ENCODE assay signal across 23 mouse cellular contexts in genomic region chr12:83425736-83426135, GRCm38 (mm10).
DNase-seq lines count a peak whose midpoint lies in the region; ATAC-seq and TF ChIP-seq lines count a peak whose summit lies in the region.
"Had no signal": no experiment of that assay in that cellular context is flagged by ENCODE, and none has a peak within 500 bp of the region (broad histone marks: within the 10 kb centered on the region; RNA-seq: fewer than 3 reads in every experiment).

No protein-coding gene starts in this region.

- no peaks in the 10 kb centered on the region for H3K27me3 ChIP-seq in heart, embryonic 10.5 days (ENCODE audit: insufficient read depth, poor library complexity, severe bottlenecking)
- H3K27me3 ChIP-seq in intestine, embryonic 14.5 days (replicated peaks; ENCODE audit: control insufficient read depth, insufficient read depth, low read length): no peaks in the 10 kb centered on the region
- no peaks in the 10 kb centered on the region for H3K27me3 ChIP-seq in intestine, postnatal 0 days (replicated peaks; ENCODE audit: control insufficient read depth, insufficient read depth, low read length)
- H3K27me3 ChIP-seq in embryonic facial prominence, embryonic 10.5 days (replicated peaks; ENCODE audit: low read depth, poor library complexity, severe bottlenecking): no peaks in the 10 kb centered on the region
- no peaks in the 10 kb centered on the region for H3K27me3 ChIP-seq in midbrain, embryonic 15.5 days (replicated peaks)
- H3K27me3 ChIP-seq: CH12.LX; embryonic facial prominence, embryonic 12.5 days; forebrain, embryonic 13.5 days; limb, embryonic 15.5 days; lung, embryonic 15.5 days; stomach, embryonic 15.5 days had no signal

- intact Hi-C loops in heart, postnatal 25 days (cut with DNase I): no loop called here

- peaks cover 4% of the 10 kb centered on the region; the same call in 1 of the 2 replicates for H3K36me3 ChIP-seq in heart, embryonic 10.5 days
- no peaks in the 10 kb centered on the region for H3K36me3 ChIP-seq in intestine, embryonic 14.5 days (ENCODE audit: control insufficient read depth, insufficient read depth, low read length)
- H3K36me3 ChIP-seq in intestine, postnatal 0 days (ENCODE audit: control insufficient read depth, insufficient read depth): no peaks in the 10 kb centered on the region
- H3K36me3 ChIP-seq in embryonic facial prominence, embryonic 10.5 days (replicated peaks): no peaks in the 10 kb centered on the region
- no peaks in the 10 kb centered on the region for H3K36me3 ChIP-seq in midbrain, embryonic 15.5 days (replicated peaks)
- H3K36me3 ChIP-seq: embryonic facial prominence, embryonic 12.5 days; limb, embryonic 15.5 days; lung, embryonic 15.5 days; stomach, embryonic 15.5 days had no signal

- peak overlapping the region; percentile 5; the same call in 1 of the 2 replicates for H3K4me3 ChIP-seq in heart, embryonic 10.5 days
- no peak overlapping the region for H3K4me3 ChIP-seq in intestine, embryonic 14.5 days (ENCODE audit: low read depth, low read length)
- H3K4me3 ChIP-seq in intestine, postnatal 0 days (ENCODE audit: low read depth, low read length): no peak overlapping the region
- no peak overlapping the region for H3K4me3 ChIP-seq in embryonic facial prominence, embryonic 10.5 days
- no peak overlapping the region for H3K4me3 ChIP-seq in midbrain, embryonic 15.5 days
- H3K4me3 ChIP-seq: embryonic facial prominence, embryonic 12.5 days; erythroblast, embryonic 14.5 days; forebrain, embryonic 13.5 days; layer of hippocampus, adult 2 months; limb, embryonic 15.5 days; lung, embryonic 15.5 days; stomach, embryonic 15.5 days had no signal

- 60% methylated on average over 7 of the region's 7 CpGs for WGBS in heart, embryonic 10.5 days
- 68% methylated on average over 7 of the region's 7 CpGs for WGBS in intestine, embryonic 14.5 days
- 80% methylated on average over 7 of the region's 7 CpGs for WGBS in intestine, postnatal 0 days
- 77% methylated on average over 7 of the region's 7 CpGs for WGBS in embryonic facial prominence, embryonic 10.5 days
- 75% methylated on average over 7 of the region's 7 CpGs for WGBS in midbrain, embryonic 15.5 days

- peak overlapping the region; percentile 86 for H3K27ac ChIP-seq in heart, embryonic 10.5 days
- no peak overlapping the region for H3K27ac ChIP-seq in intestine, embryonic 14.5 days (ENCODE audit: low read depth)
- no peak overlapping the region for H3K27ac ChIP-seq in intestine, postnatal 0 days (ENCODE audit: low read depth, low read length)
- peak overlapping the region; percentile 24; the same call in 1 of the 2 replicates for H3K27ac ChIP-seq in embryonic facial prominence, embryonic 10.5 days (replicated peaks)
- peak overlapping the region; percentile 66 for H3K27ac ChIP-seq in midbrain, embryonic 15.5 days
- H3K27ac ChIP-seq: embryonic facial prominence, embryonic 12.5 days; forebrain, embryonic 13.5 days; layer of hippocampus, adult 2 months; limb, embryonic 15.5 days; lung, embryonic 15.5 days; stomach, embryonic 15.5 days had no signal

- 0 out of 2 replicates have a peak, but pooled peaks have one; percentile 15 for ATAC-seq in intestine, embryonic 14.5 days (replicated peaks; ENCODE audit: low FRiP score, low TSS enrichment, low read depth)
- ATAC-seq in intestine, postnatal 0 days: no peak
- ATAC-seq in midbrain, embryonic 15.5 days (replicated peaks): no peak
- ATAC-seq: forebrain, embryonic 13.5 days; hindbrain, embryonic 16.5 days had no signal

- TF ChIP-seq CTCF in intestine, postnatal 0 days (IDR thresholded peaks at IDR 0.05; ENCODE audit: low read depth): no peak

- H3K9ac ChIP-seq in intestine, embryonic 14.5 days (ENCODE audit: low read length): no peak overlapping the region
- H3K9ac ChIP-seq in intestine, postnatal 0 days (ENCODE audit: low read depth, low read length): no peak overlapping the region
- no peak overlapping the region for H3K9ac ChIP-seq in midbrain, embryonic 15.5 days
- H3K9ac ChIP-seq: embryonic facial prominence, embryonic 12.5 days; forebrain, embryonic 13.5 days; limb, embryonic 15.5 days; lung, embryonic 15.5 days; stomach, embryonic 15.5 days had no signal

- peaks cover 69% of the 10 kb centered on the region for H3K4me1 ChIP-seq in heart, embryonic 10.5 days
- peaks cover 16% of the 10 kb centered on the region for H3K4me1 ChIP-seq in intestine, embryonic 14.5 days (replicated peaks; ENCODE audit: control insufficient read depth, insufficient read depth, low read length)
- H3K4me1 ChIP-seq in intestine, postnatal 0 days (replicated peaks; ENCODE audit: control insufficient read depth, insufficient read depth, low read length): 0 out of 2 replicates have a peak, but pooled peaks cover 5% of the 10 kb centered on the region
- H3K4me1 ChIP-seq in embryonic facial prominence, embryonic 10.5 days: peaks cover 27% of the 10 kb centered on the region
- peaks cover 11% of the 10 kb centered on the region; the same call in 1 of the 2 replicates for H3K4me1 ChIP-seq in midbrain, embryonic 15.5 days
- H3K4me1 ChIP-seq: forebrain, embryonic 13.5 days had no signal

- H3K9me3 ChIP-seq in heart, embryonic 10.5 days: no peaks in the 10 kb centered on the region
- H3K9me3 ChIP-seq in intestine, embryonic 14.5 days (ENCODE audit: control insufficient read depth, low read length): no peaks in the 10 kb centered on the region
- no peaks in the 10 kb centered on the region for H3K9me3 ChIP-seq in intestine, postnatal 0 days (ENCODE audit: control insufficient read depth)
- H3K9me3 ChIP-seq in embryonic facial prominence, embryonic 10.5 days: peaks cover 3% of the 10 kb centered on the region; the same call in 1 of the 2 replicates
- no peaks in the 10 kb centered on the region for H3K9me3 ChIP-seq in midbrain, embryonic 15.5 days
- H3K9me3 ChIP-seq: embryonic facial prominence, embryonic 12.5 days; forebrain, embryonic 13.5 days; limb, embryonic 15.5 days; lung, embryonic 15.5 days; stomach, embryonic 15.5 days had no signal

- no peak overlapping the region for H3K4me2 ChIP-seq in intestine, embryonic 14.5 days (ENCODE audit: low read length)
- no peak overlapping the region for H3K4me2 ChIP-seq in intestine, postnatal 0 days (replicated peaks; ENCODE audit: low read depth)
- H3K4me2 ChIP-seq in midbrain, embryonic 15.5 days: no peak overlapping the region
- H3K4me2 ChIP-seq: embryonic facial prominence, embryonic 12.5 days; forebrain, embryonic 13.5 days; limb, embryonic 15.5 days; lung, embryonic 15.5 days; stomach, embryonic 15.5 days had no signal

- no peak for DNase-seq in heart, embryonic 10.5 days (ENCODE audit: low spot score)
- no peak for DNase-seq in heart, postnatal 25 days (ENCODE audit: low spot score)
- DNase-seq in intestine, embryonic 14.5 days (ENCODE audit: low spot score): no peak
- no peak for DNase-seq in embryonic facial prominence, embryonic 10.5 days (ENCODE audit: low spot score)
- no peak for DNase-seq in yolk sac, embryonic 10.5 days (ENCODE audit: low spot score)
- DNase-seq: cerebellum, adult 2 months; cerebellum, postnatal 36 days; gastrocnemius, postnatal 25 days; kidney, adult 18-20 months; kidney, postnatal 10 days; lung, postnatal 4 days; thymus, adult 18-20 months had no signal

Comparison
In these comparisons a context has a peak if more than half of its experiments do, and no peak if none do; other contexts are left out.
1. H3K27ac ChIP-seq: peak in heart, embryonic 10.5 days (single experiment), embryonic facial prominence, embryonic 10.5 days (single experiment) and midbrain, embryonic 15.5 days (single experiment); none in intestine, embryonic 14.5 days (single experiment) and intestine, postnatal 0 days (single experiment).